Mouse (Mus musculus) spleen, adult 2 months (tissue): ENCODE measurements around the gene Parg. TPM values are rescaled to one million over a fixed set of nuclear protein-coding genes. Genes with fewer than 3 reads are reported as not detected.
A peak's percentile ranks its signal among the peaks of the same experiment; 100 is the strongest.

Experiments used
- DNase-seq, 2 experiments: peaks; one replicate each; pipeline versions ENCODE4 v3.0.0 to v3.0.0-alpha.2; 2012 to 2021; ENCODE audit warnings: low spot score in 2 of 2, low read depth in 1 of 2
- H3K27ac ChIP-seq: fragments of 200-500 bp; 2 replicates; pipeline ENCODE4 v1.5.1; 2012; ENCODE audit warnings: low read length, inconsistent platforms; ENCODE audit not compliant: insufficient read depth
- H3K27me3 ChIP-seq: fragments of 200-500 bp; 2 replicates; pipeline ENCODE4 v1.6.1; 2012; ENCODE audit warnings: mild to moderate bottlenecking, moderate library complexity, low read length, inconsistent platforms; ENCODE audit not compliant: control insufficient read depth, insufficient read depth
- H3K36me3 ChIP-seq: fragments of 200-500 bp; 2 replicates; pipeline ENCODE4 v1.6.1; 2012; ENCODE audit warnings: mild to moderate bottlenecking, low read length, inconsistent platforms; ENCODE audit not compliant: control insufficient read depth, insufficient read depth
- H3K4me1 ChIP-seq: fragments of 200-500 bp; 2 replicates; pipeline ENCODE4 v1.6.1; 2011; ENCODE audit warnings: inconsistent platforms; ENCODE audit not compliant: control insufficient read depth, insufficient read depth, insufficient read length
- H3K4me3 ChIP-seq: fragments of 200-500 bp; 2 replicates; pipeline ENCODE4 v1.5.1; 2011; ENCODE audit warnings: mild to moderate bottlenecking, inconsistent platforms; ENCODE audit not compliant: insufficient read depth, insufficient read length; ENCODE audit errors: extremely low read depth
- CTCF ChIP-seq: fragments of 200-500 bp; IDR thresholded peaks from 2 replicates; pipeline ENCODE4 v1.5.1; 2011; ENCODE audit warnings: mild to moderate bottlenecking, inconsistent platforms; ENCODE audit not compliant: insufficient read depth, insufficient read length, insufficient replicate concordance; ENCODE audit errors: extremely low read depth
- POLR2A ChIP-seq: fragments of 200-500 bp; IDR thresholded peaks from 2 replicates; pipeline ENCODE4 v1.6.1; 2011; ENCODE audit warnings: low read depth, low read length, inconsistent platforms
- WGBS: fragments of 180-500 bp; shearing (Covaris S2); methylation state at CpG from one replicate; pipeline ENCODE4 v1.1.7; 2018; 5-methylcytosine and 5-hydroxymethylcytosine counted together
- polyA plus RNA-seq: library from polyadenylated mRNA; depleted of rRNA; stranded (reverse); fragments of >200 nt; gene quantifications from 2 replicates; pipeline ENCODE4 v1.2.3, GENCODE M21; 2012

The Parg gene
- polyA plus RNA-seq, 1 experiment, result 4.3 TPM

GRCm38 (mm10) chr14:32161090-32161885 lies 40.5 kb upstream of the Parg start:
- 84% methylated on average over 12 of the region's 12 CpGs for WGBS
- Histone ChIP-seq H3K27ac (no peak overlapping the region), H3K27me3 (no peaks in the 10 kb centered on the region), H3K4me3 (no peak overlapping the region), H3K36me3 (no peaks in the 10 kb centered on the region), H3K4me1 (peaks cover 13% of the 10 kb centered on the region)
- DNase-seq, result no peak
- TF ChIP-seq CTCF (no peak), POLR2A (no peak)

DNA sequence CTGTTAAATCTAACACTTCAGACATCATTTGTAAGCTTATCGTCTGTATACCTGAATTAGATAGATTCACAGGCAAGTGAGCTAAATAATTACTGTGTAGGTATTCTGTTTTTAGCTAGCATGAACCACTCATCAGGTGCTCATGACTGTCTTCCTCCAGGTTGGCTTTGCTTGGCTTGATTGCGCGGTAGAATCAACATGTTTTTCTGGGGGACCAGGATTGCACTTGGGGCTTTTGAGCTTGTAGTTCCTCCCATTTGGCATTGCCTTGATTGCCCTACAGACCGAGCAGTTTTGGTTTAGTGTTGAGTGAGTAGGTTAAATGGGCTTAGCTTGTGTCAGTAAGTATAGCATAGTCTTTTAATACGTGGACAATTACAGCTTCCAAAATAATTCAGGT lies 39.5 kb upstream of the Parg start:
- H3K4me3 ChIP-seq, result no peak overlapping the region
- TF ChIP-seq POLR2A (no peak), CTCF (no peak)
- WGBS, result 87% methylated on average over 5 of the region's 5 CpGs
- DNase-seq, result no peak
- H3K4me1 ChIP-seq, result peaks cover 18% of the 10 kb centered on the region
- no peaks in the 10 kb centered on the region for H3K36me3 ChIP-seq
- no peak overlapping the region for H3K27ac ChIP-seq
- H3K27me3 ChIP-seq, result no peaks in the 10 kb centered on the region

- H3K36me3 ChIP-seq, result no peaks in the 10 kb centered on the region
- no peaks in the 10 kb centered on the region for H3K27me3 ChIP-seq
- no peak overlapping the region for H3K4me3 ChIP-seq
- WGBS, result 82% methylated on average over 11 of the region's 11 CpGs
- TF ChIP-seq CTCF, result no peak
- no peak for TF ChIP-seq POLR2A
- no peak overlapping the region for H3K27ac ChIP-seq
- peaks cover 18% of the 10 kb centered on the region for H3K4me1 ChIP-seq
- DNase-seq, result no peak
Observed at GRCm38 (mm10) chr14:32163203-32163888, 38.4 kb upstream of the Parg start.

- 76% methylated on average over 8 of the region's 8 CpGs for WGBS
- Histone ChIP-seq H3K27ac (no peak overlapping the region), H3K4me3 (no peak overlapping the region), H3K27me3 (no peaks in the 10 kb centered on the region), H3K36me3 (no peaks in the 10 kb centered on the region), H3K4me1 (peaks cover 18% of the 10 kb centered on the region)
- no peak for DNase-seq
- TF ChIP-seq POLR2A, result no peak
- no peak for TF ChIP-seq CTCF
Observed at GRCm38 (mm10) chr14:32164173-32165051, 37.3 kb upstream of the Parg start.

DNA sequence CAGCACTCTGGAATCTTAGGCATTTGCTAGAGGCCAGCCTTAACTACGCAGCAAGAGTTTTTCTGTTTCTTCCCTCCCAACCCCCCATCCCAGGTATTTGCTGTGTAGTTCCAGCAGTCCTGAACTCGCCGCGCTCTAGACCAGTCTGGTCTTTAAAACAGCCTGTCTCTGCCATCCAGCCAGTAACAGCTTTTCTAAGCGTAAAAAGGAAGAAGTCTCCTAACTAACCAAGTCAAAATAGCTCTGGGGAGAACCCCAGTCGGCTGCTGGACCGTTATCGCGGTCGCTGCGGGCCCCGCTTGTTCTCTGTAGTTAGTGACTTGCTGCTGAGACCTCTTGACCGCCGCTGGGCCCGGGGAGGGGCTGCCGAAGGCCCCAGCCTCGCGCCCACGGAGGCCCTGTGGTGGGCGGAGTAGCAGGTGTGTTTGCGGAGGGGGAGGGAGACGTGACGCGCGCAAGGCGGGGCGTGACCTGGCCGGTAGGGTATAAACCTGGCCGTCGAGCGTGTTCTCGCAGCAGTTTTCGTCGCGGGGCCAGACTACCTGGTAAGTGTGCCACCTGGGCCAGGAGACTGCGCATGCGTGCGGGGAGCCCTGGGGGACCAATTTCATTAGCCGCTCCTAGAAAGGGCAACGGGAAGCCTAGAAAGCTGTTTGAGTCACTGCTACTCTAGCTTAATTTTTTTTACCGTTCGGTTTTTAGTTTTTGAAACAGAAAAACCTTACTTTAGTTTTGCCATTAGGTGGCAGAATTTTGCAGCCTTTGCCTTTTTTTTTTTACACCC lies 36.3 kb upstream of the Parg start:
- DNase-seq, result peak; percentile 70 to 82
- Histone ChIP-seq H3K36me3 (no peaks in the 10 kb centered on the region), H3K4me3 (peak overlapping the region; percentile 49), H3K27ac (peak overlapping the region; percentile 66), H3K27me3 (no peaks in the 10 kb centered on the region), H3K4me1 (peaks cover 18% of the 10 kb centered on the region)
- WGBS, result 1% methylated on average over 42 of the region's 42 CpGs
- no peak for TF ChIP-seq CTCF
- peak; percentile 56 for TF ChIP-seq POLR2A

- peaks cover 1% of the 10 kb centered on the region for H3K36me3 ChIP-seq
- 26% methylated on average over 2 of the region's 2 CpGs for WGBS
- H3K27ac ChIP-seq, result no peak overlapping the region
- no peak for DNase-seq
- H3K27me3 ChIP-seq, result no peaks in the 10 kb centered on the region
- TF ChIP-seq CTCF (no peak), POLR2A (no peak)
- peaks cover 15% of the 10 kb centered on the region for H3K4me1 ChIP-seq
- no peak overlapping the region; the same call in 1 of the 2 replicates for H3K4me3 ChIP-seq
Observed at GRCm38 (mm10) chr14:32166062-32166441, 35.7 kb upstream of the Parg start.
